Mouse (Mus musculus) cerebellum, adult 8-10 months (tissue): Measurements from ENCODE around the gene Crx.
"Not testable (repeated sequence)": the region's sequence is repeated elsewhere in the genome, so short reads cannot be mapped to it uniquely, and the experiment has no call there.

ENCODE experiments used
- DNase-seq: peaks from one replicate; pipeline ENCODE4 v3.0.0; 2022

Crx gene

DNA sequence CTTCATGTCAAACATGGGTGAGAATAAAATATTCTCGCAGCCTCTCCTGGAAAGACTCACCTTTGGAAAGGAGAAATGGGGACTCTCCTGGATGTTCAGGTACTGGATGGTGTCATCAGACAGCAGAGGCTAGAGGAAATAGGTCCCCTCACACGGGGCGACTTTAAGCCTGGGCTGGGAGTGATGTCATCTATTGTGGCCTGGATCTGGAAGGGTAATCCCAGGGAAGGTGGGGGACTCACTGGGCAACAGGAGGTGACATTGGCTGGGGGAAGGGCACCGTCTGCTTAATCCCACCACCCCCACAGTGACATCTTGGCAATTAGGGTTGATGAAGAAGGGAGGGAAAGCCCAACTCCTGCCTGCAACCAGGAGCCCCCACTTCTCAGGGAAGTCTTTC is at the start of gene Crx:
TSS of gene Crx (minus strand) at position 213 of the 400 bp plus-strand sequence.
- no peak for DNase-seq

DNA sequence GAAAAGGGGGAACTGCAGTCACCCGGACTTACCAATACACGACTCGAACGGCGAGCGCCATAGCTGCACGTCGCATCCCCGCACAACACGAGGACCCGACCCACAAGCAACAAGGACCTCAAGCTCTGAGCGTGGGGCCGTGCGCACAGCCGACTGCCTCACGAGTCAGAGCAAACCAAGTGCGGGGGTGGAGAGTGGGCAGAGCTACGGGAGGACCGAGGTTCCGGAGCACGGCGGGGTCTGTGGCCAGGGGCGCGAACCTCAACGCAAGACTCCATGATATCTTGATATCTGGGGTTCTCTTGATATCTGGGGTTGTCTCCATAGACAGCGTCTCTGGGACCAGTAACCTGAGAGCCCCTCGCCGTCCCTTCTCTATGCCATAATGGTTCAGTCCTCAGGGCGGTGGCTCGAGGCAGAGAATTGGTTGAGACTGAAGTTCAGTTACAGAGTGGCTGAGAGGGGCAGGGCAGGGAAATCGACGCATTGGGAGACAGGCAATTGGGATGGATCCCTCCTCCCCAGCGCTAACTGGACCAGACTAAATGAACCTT is 42.5 kb upstream of the Crx start, which contains the start of gene Selenow:
TSS of gene Selenow (minus strand) at position 183 of the 554 bp plus-strand sequence.
- peak; percentile 94 for DNase-seq

DNA sequence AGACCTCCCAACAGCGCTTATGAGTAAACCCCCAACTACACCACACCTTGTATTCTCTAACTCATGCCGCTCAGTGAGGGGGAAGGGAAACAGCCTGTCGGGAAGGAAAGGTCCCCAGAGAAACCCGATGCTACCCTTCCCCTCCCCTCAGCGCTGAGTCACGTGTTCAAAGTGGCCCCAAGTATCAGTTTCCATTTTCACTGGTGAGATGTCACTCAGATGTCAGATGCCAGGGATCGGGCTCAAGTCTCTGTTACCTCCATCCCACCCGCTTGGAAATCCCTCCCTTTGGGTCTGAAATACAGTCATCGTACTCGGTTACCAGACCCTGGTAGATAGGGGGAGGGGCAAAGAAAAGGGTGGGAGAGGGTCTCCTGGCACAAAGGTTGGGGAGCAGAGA is 42.0 kb upstream of the Crx start:
- peak; percentile 44 for DNase-seq

DNA sequence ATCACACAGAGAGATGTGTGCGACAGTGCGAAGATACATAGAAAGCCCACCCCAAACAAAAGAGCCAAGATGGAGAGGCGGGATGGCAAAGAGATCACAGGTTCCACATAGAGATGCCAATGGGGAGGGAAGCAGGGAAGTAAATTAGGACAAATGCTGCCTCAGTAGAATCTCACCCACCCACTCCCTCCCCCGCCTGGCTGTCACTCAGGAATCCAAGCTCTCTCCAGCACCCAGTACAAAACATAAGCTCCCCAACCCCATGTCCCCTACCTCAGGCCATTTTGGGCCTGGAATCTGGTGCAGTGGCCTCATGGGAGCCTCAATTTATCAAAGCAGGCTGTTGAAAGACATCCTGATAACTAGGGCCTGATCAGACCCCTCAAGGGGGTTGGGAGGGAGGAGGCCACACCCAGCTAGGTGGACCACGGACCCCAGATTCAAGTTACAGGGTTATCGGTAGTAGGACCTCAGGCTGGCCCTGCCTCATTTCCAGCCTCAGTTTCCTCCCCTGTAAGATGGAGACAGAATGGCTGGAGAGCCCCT is 41.0 kb upstream of the Crx start:
- DNase-seq, result no peak

DNA sequence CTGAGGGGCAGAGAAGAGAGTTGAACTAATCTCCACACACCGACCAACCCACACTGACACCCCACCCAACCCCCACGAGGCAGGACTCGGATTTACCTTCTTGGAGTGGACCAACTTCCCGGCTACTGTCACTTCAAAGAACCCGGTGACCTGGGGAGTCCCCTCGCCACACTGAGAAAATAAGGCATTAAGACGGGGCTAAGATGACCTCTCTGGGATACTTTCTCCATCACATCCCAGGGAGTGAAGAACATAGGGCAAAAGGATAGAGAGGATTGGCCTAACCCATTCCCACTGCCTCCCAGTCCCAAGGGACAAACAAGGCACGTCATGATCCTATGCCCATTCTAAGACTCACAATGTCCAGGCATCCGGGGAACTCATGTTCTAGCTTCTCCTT is 40.2 kb upstream of the Crx start:
- no peak for DNase-seq

DNA sequence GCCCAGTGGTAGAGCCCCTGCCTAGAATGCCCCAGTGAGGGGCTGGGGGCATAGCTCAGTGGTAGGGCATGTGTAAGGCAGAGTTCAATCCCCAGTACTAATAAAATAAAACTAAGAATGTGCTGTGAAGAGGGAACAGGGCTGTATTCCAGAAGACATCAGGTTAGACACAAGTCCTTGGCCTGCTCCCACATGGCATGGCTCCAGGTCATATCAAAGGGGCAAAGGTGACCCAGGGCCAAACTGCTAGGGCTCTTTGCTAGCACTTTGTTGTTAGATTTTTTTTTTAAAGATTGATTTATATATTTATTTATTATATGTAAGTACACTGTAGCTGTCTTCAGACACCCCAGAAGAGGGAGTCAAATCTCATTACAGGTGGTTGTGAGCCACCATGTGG is 38.6 kb upstream of the Crx start:
- no peak for DNase-seq

DNA sequence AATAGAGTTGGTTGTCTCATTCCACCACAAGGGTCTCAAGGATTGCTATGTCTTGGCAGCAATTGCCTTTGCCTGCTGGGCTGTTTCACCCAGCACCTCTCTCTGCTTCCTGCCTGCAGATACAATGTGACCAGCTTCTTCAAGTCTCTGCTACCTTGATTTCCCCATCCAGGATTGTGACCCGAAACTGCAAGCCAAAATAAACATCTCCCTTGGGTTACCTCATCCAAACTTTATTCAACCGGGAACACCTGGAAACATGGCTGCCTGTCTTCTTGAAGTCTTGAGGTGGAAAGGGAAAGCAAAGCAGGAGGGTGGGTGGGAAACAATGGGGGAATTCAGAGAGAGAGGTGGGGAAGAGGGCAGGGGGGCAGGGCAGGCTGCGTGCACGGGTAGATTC is 37.2 kb upstream of the Crx start:
- DNase-seq, result no peak

DNA sequence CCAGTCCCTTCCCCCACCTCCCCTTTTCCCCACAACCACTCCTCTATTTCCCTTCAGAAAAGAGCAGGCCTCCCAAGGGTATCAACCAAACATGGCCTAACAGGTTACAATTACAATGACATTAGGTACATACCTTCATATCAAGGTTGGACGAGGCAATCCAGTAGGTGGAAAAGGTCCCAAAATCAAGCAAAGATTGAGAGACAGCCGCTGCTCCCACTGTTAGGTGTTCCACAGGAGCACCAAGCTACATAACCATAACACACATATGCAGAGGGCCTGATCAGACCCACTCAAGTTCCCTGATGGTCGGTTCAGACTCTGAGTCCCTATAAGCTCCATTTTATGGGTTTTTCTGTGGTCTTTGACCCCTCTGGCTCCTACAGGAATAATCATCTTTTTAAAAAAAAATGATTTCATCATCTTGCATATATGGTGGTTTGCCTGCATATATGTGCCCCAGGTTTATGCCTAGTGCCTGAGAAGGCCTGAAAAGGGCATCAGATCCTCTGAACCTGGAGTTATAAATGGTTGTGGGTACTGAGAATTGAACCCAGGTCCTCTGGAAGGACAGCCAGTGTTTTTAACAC is 36.5 kb upstream of the Crx start:
- DNase-seq, result no peak

DNA sequence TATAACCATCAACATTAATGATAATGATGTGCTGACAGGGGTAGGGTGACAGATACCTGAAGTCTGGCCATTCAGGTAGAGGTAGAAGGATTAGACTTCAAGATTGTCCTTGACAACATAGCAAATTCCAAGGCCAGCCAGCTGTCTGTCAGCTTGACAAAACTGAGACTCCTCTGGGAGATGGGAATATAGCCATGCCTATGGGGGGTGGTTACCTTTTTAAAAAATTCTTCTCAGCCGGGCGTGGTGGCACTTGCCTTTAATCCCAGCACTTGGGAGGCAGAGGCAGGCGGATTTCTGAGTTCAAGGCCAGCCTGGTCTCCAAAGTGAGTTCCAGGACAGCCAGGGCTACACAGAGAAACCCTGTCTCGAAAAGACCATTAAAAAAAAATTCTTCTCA is 35.9 kb upstream of the Crx start:
- not testable (repeated sequence) for DNase-seq

DNA sequence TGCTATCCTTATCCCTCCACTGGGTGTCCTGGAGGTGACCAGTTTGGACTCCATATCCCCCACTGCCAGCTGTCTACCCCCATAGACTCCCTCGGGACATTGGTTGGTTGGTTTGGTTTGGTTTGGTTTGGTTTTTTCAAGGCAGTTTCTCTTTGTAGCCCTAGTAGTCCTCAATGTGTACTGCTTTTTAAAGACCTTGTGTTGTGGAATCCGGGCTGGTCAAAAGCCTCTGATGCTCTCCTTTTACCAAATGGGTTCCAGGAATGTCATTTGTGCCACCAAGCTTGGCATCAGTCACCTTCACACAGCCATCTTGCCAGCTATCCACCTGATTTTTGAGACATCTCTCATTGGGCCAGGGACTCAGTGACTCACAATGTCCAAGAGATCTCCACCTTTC is 35.0 kb upstream of the Crx start:
- DNase-seq, result no peak

DNA sequence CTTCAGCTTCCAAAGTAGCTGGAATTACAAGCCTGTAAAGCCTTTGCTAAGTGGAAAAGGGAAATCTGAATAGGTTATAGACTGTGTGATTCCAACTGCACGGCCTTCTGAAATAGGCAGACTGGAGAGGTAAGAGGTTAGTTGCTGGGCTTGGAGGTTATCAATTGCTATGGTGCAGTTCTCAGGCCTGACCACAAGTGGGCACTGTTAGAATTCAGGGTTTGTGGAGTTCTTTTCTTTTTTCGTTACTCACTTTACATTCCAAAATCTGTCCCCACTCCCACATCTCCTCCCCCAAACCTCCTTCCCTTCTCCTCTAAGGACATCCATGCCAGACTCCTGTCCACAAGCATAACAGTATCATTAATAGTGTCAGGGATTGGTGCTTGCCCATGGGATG is 34.5 kb upstream of the Crx start:
- peak; percentile 26 for DNase-seq

DNA sequence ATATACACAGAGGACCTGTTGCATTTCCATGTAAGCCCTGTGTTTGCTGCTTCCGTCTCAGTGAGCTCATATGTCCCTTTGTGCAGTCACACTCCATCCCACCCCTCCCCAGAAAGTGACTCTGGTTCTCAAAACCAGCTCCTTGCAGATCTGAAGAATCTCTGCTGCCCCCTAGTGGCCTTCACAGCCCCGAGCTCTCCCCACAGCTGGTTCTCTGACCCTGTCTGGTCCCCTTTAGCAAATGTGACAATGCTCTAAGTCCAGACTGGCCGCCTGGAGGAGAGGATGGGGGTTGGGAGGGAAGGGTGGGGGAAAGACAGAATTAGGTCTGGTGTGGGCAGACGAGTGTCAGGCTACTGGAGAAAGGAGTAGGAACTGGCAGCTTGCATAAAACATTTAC is 32.4 kb upstream of the Crx start:
- peak; percentile 52 for DNase-seq

DNA sequence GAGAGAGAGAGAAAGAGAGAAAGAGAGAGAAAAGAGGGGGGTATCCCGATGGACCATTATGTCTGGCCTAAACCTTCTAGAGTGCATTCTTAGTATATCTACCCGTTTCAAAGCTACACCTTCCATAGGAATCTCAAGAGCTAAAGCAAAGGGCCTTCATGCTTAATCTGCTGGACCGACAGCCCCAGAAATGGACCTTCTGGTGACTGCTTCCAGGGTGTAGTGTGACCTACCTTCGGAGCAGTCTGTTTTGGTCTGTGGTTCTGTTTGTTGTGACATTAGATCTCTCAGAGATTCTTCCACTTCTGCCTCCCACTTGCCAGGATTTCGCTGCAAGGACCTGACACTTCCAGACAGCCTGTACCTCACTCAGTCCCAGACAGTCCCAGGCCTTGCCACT is 30.8 kb upstream of the Crx start:
- DNase-seq, result no peak

DNA sequence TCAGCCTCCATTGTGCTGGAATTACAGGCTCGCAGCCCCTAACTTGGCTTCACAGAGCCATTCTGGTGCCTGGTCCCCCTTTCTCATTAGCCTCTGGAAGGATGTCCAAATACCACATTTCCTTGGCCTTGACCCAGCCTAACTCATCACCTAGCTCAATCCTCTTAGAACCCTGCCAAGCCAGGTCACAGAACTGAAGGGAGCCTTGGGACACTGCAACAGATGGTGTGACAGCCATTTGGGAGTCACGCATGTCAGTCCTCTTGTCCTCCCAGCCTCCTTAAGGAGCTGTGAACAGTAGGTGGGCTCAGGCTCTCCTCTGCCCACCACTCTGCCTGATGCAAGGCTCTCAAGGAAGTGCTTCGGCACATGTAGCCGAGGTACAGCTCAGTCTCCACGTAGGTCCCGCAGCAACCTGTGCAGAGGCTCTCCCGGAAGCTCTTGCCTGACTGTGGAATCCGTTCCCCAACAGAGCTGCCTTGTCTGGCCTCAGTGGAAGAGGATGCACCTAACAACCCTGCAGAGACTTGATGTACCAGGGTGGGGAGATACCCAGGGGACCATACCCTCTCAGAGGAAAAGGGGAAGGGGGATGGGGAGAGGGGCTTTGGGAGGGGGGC is 28.3 kb upstream of the Crx start:
- no peak for DNase-seq

DNA sequence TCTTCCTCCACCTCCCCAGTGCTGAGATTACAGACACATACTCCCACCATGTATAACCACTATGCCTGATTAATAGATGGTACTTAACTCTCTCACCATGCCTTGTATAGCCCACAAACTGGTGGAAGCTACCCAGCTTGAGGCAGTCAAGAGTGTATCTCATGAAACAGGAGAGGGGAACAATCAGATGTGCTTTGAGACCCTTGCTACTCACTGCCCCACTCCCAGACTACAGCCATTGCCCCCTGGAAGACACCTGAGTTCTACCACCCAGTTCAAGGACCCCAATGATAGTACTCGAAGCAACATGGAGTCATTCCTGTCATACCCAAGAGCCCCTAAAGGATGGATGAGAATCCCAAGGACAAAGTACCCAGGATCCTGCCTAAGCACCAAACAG is 26.8 kb upstream of the Crx start:
- DNase-seq, result no peak

DNA sequence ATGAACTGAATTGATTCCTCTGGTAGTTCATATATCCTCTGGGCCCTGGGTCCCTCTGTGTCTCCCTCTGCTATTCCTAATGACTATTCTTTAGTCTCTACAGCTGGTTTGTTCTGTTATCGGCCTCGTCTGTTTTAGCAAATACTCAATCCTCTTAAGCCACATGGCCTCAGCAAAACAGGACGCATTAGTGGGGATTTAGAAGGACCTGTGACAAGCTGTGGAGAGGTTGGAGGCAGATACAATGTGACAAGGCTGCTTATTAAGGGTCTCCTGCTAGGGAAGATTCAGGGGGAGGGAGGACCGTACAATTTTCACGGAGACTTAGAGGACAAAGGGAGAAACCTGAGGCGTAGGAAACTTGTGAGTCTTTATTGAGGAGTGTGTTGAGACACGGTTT is 26.1 kb upstream of the Crx start:
- no peak for DNase-seq

DNA sequence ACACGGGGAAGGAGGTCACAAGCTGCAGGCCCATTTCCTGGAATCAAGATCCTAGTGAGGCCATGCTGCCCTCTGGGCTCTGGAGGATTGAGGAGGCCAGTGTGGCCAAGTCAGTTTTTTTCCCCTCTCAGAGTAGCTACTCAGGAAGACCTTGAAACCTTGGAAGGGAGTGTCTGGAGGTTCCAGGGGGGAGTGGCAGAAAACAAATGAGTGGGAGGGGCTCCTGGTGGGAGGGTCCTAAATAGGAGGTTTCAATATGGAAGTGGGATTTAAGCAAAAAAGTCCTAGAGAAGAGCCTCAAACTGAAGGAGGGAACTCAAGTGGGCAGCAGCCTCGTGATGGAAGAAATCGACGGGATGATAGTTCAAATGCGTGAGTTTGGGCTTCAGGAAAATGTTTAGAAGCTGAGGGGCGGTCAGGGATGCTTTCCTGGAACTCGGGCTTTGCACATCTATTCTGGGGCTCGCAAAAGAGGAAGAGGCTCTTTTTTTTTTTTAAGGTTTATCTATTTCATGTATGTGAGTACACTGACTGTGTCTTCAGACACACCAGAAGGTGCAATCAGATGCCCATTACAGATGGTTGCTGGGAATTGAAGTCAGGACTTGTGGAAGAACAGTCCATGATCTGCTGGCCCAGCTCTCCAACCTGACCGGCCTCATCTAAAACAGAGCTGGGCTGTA is 21.7 kb upstream of the Crx start:
- no peak for DNase-seq

DNA sequence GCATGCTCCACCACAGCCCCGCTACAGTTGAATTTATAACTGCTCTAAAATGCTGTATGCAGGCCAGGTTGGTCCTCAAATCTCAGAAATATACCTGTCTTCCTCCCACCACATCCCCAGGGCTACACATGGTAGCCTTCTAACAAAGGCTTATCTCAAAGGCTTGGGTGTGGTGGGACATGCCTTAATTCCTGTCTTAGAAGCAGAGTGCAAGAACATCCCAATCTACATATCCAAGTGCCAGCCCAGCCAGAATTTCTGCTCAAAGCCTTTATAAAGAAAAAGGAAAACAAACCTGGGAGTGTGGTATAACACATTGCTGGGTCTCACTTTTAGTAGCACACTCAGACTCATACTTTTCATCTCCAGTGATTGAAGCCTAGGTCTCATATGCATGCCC is 14.5 kb upstream of the Crx start:
- no peak for DNase-seq

DNA sequence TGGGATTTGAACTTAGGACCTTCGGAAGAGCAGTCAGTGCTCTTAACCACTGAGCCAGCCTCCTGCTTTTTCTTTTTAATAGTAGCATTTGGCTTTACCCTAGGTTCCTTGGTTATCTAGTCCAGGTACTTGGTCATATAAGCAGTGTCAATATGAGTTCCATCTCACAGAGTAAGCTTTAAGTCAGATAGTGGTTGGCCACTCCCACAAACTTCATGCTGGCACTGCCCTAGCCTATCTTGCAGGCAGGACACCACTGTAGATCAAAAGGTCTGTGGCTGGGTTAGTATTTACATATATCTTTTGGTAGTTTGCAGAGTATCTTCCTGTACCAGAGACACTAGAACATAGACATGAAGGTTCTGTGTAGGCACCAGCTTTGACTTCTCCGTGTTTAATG is 4.4 kb upstream of the Crx start:
- no peak for DNase-seq

DNA sequence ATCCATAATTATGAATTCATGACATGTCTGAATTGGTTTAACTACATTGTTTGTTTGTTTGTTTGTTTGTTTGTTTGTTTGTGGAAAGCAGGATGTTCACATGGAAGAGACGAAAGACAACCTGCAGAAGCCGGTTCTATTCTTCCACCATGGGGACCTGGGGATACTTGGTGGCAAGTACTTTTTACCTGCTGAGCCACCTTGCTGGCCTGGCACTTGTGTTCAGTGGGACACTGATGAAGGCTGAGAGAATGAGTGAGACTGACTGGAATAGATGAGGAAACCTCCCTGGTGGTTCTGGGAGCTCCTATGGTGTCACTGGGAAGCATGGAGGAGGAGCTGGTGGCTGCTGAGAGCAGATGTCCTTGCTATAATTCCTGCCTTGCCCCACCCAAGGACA is 2.5 kb upstream of the Crx start, which contains the start of gene Crxos:
TSS of gene Crxos (plus strand) at position 301 of the 400 bp plus-strand sequence.
- DNase-seq, result no peak

DNA sequence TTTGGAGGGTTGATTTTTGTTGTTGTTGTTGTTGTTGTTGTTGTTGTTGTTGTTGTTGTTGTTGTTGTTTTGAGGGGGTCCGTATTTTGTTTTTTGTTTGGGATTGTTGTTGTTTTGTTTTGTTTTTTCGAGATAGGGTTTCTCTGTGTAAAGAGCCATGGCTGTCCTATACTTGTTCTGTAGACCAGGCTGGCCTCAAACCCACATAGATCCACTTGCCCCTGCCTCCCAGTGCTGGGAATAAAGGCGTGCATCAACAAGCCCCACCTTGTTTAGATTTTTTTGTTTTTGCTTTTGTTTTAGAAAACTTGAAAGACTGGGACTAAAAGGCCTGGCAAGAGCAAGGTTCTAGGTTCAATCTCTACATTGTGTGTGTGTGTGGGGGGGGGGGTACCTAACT is 2.1 kb upstream of the Crx start:
- DNase-seq, result no peak

DNA sequence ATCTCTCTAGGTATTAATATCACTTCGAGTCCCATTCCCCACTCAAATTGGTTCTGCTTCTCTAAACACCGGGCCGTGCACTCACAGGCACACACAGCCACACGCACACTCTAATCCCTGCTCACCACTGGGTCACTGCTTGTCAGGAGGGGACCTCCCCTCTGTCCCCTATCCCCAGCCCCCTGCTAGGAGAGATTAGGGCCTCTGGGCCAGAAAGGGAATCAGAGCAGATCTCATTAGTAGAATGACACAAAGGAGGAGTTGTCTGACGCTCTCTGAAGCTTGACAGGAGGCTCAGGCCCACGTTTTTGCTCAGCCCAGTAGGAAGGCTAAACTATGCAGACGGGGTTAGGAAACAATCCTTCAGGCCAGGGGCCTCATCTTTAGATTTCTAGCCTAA is 1.6 kb upstream of the Crx start:
- DNase-seq, result no peak

DNA sequence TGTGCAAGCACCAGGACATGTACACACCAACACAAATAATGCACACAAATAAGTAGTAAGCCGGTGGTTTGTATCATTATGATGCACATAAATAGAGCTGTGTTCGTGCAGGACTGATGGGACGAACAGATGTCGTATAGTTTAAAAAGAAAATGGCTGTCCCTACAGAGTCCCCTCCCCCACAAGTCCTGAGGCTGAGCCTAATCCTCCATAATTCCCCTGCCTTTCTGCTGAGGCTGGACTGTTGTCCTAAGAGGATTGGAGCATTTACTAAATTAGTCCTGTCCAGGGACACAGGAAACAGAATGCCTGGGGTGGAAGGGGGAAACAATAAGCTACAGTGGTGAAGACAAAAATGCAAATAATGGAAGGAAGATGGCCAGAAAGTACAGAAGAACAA is 15.7 kb downstream of the Crx start:
- no peak for DNase-seq

DNA sequence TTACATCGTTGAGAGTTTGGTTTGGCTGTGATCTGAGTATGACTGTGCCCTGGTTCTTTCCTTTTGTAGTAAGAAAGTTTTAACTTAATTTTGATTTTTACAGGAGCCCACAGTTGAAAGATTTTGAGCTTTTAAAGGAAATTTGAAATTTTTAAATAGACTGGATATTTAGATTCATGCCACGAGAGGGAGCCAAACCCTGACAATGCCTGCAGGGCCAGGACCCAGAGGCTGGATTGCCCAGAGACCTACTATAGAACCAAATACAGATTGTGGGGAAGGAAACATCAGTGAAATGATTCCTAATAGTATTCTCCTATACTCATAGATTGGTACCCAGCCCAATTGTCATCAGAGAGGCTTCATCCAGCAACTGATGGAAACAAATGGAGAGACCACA is 20.1 kb downstream of the Crx start:
- DNase-seq, result no peak
